Mouse (Mus musculus) liver, postnatal 0 days (tissue): ENCODE measurements at regions not wholly inside any gene's neighbourhood (a gene's known extent, or its start where the extent isn't known, plus 50 kb on each side); places are given as distances from the start of the nearest gene placed in this dataset.

Experiments
- CTCF ChIP-seq: sonication (generic); IDR thresholded peaks from 2 replicates; pipeline ENCODE4 v1.5.1; 2016; ENCODE audit warnings: antibody characterized with exemption, low read depth
- EP300 ChIP-seq: IDR thresholded peaks from 2 replicates; pipeline ENCODE4 v1.6.1; 2016; ENCODE audit warnings: antibody characterized with exemption, low read depth, mild to moderate bottlenecking

DNA sequence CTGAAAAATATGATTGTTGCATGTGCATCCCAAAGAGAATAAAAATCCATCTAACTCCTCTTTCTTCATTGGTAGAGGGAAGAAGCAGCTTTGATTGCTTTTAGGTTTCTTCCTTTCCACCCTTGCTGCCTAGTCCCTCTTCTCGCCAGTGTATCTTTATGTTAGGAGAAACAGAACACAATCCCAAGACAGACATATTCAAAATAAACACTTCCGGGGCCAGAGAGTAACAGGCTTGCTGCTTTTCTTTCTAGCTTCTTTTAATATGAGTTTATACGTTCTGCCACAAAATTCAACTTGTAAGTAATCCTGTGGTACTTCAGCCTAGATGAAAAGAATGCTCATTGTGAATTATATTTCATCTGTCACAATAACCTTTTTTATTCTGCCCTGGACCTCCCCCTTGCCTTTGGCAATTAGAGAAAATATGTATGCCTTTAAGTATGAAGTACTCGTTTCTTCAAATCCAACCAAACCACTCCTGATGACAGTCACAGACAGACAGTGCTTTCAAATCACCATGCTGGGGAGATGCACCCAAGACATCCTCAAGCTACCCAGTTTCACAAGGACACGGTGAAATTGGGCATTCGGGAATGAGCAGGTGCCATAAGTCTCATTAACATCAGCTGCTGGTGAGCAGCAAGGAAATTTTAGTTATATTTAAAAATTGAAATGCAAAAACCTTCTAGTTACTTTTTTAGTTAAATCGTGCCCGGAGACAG is 181.6 kb downstream of the Gm11146 start:
- TF ChIP-seq EP300 (no peak), CTCF (no peak)
